ENCODE assay signal across 23 mouse cellular contexts in genomic region chr2:65119076-65119475, GRCm38 (mm10).
DNase-seq lines count a peak whose midpoint lies in the region; ATAC-seq and TF ChIP-seq lines count a peak whose summit lies in the region.
"Had no signal": no experiment of that assay in that cellular context is flagged by ENCODE, and none has a peak within 500 bp of the region (broad histone marks: within the 10 kb centered on the region; RNA-seq: fewer than 3 reads in every experiment).

No protein-coding gene starts in this region.

- DNase-seq in lung, postnatal 0 days (ENCODE audit: low spot score), result no peak
- no peak for DNase-seq in lung, postnatal 25 days (ENCODE audit: low spot score)
- peak; percentile 97 for DNase-seq in fat pad, adult 2 months (ENCODE audit: extremely low read depth, low read depth, low spot score)
- no peak for DNase-seq in right cerebral cortex, postnatal 14 days
- DNase-seq in left cerebral cortex, postnatal 14 days (ENCODE audit: low spot score in 2 of 2), result no peak
- DNase-seq: adrenal gland, adult 8-10 months; cerebellum, adult 11 months; cerebellum, postnatal 25 days; gastrocnemius, postnatal 10 days; kidney, postnatal 10 days; lung, postnatal 14 days; right cerebral cortex, postnatal 25 days; thymus, postnatal 14 days had no signal

- 76% methylated on average over 2 of the region's 2 CpGs for WGBS in intestine, embryonic 15.5 days
- WGBS in intestine, postnatal 0 days, result 55% methylated on average over 2 of the region's 2 CpGs
- WGBS in lung, postnatal 0 days, result 69% methylated on average over 2 of the region's 2 CpGs

- no peak overlapping the region for H3K27ac ChIP-seq in intestine, embryonic 15.5 days
- no peak overlapping the region for H3K27ac ChIP-seq in intestine, postnatal 0 days (ENCODE audit: low read depth, low read length)
- peak overlapping the region; percentile 6; the same call in 1 of the 2 replicates for H3K27ac ChIP-seq in lung, postnatal 0 days (ENCODE audit: low read length)
- H3K27ac ChIP-seq: embryonic facial prominence, embryonic 12.5 days; heart, embryonic 13.5 days; hindbrain, embryonic 13.5 days; left cerebral cortex, adult 2 months; midbrain, embryonic 10.5 days; neural tube, embryonic 13.5 days had no signal

- no peak overlapping the region for H3K4me2 ChIP-seq in intestine, embryonic 15.5 days (replicated peaks)
- H3K4me2 ChIP-seq in intestine, postnatal 0 days (replicated peaks; ENCODE audit: low read depth), result no peak overlapping the region
- H3K4me2 ChIP-seq in lung, postnatal 0 days (replicated peaks; ENCODE audit: low read depth, low read length), result no peak overlapping the region
- H3K4me2 ChIP-seq: embryonic facial prominence, embryonic 12.5 days; heart, embryonic 13.5 days; hindbrain, embryonic 13.5 days; neural tube, embryonic 13.5 days had no signal

- no peaks in the 10 kb centered on the region for H3K27me3 ChIP-seq in intestine, embryonic 15.5 days (replicated peaks)
- H3K27me3 ChIP-seq in intestine, postnatal 0 days (replicated peaks; ENCODE audit: control insufficient read depth, insufficient read depth, low read length), result no peaks in the 10 kb centered on the region
- H3K27me3 ChIP-seq in lung, postnatal 0 days (replicated peaks; ENCODE audit: insufficient read depth, low read length), result no peaks in the 10 kb centered on the region
- H3K27me3 ChIP-seq: embryonic facial prominence, embryonic 12.5 days; heart, embryonic 13.5 days; hindbrain, embryonic 13.5 days; neural tube, embryonic 13.5 days had no signal

- H3K9ac ChIP-seq in intestine, embryonic 15.5 days, result no peak overlapping the region
- H3K9ac ChIP-seq in intestine, postnatal 0 days (ENCODE audit: low read depth, low read length), result no peak overlapping the region
- H3K9ac ChIP-seq in lung, postnatal 0 days (replicated peaks; ENCODE audit: low read depth), result no peak overlapping the region
- H3K9ac ChIP-seq: embryonic facial prominence, embryonic 12.5 days; heart, embryonic 13.5 days; hindbrain, embryonic 13.5 days; neural tube, embryonic 13.5 days had no signal

- no peaks in the 10 kb centered on the region for H3K4me1 ChIP-seq in intestine, embryonic 15.5 days (replicated peaks)
- H3K4me1 ChIP-seq in intestine, postnatal 0 days (replicated peaks; ENCODE audit: control insufficient read depth, insufficient read depth, low read length), result 0 out of 2 replicates have a peak, but pooled peaks cover 3% of the 10 kb centered on the region
- H3K4me1 ChIP-seq in lung, postnatal 0 days (ENCODE audit: insufficient read depth, low read depth, low read length), result no peaks in the 10 kb centered on the region
- H3K4me1 ChIP-seq: hindbrain, embryonic 13.5 days; midbrain, embryonic 10.5 days; neural tube, embryonic 13.5 days had no signal

- H3K36me3 ChIP-seq in intestine, embryonic 15.5 days, result 0 out of 2 replicates have a peak, but pooled peaks cover 2% of the 10 kb centered on the region
- H3K36me3 ChIP-seq in intestine, postnatal 0 days (ENCODE audit: control insufficient read depth, insufficient read depth), result peaks cover 3% of the 10 kb centered on the region; the same call in 1 of the 2 replicates
- no peaks in the 10 kb centered on the region for H3K36me3 ChIP-seq in lung, postnatal 0 days (ENCODE audit: insufficient read depth, low read length)
- H3K36me3 ChIP-seq: embryonic facial prominence, embryonic 12.5 days; G1E; heart, embryonic 13.5 days; hindbrain, embryonic 13.5 days; midbrain, embryonic 10.5 days; neural tube, embryonic 13.5 days had no signal

- intact Hi-C loops in left cerebral cortex, postnatal 14 days (cut with DNase I), result no loop called here

- ATAC-seq in intestine, embryonic 15.5 days, result 0 out of 2 replicates have a peak, but pooled peaks have one; percentile 26
- ATAC-seq in intestine, postnatal 0 days, result no peak
- peak; percentile 58 for ATAC-seq in lung, postnatal 0 days
- ATAC-seq: CD4-positive, CD25-positive, alpha-beta regulatory T cell, adult 4 months had no signal

- H3K4me3 ChIP-seq in intestine, embryonic 15.5 days (replicated peaks), result no peak overlapping the region
- H3K4me3 ChIP-seq in intestine, postnatal 0 days (ENCODE audit: low read depth, low read length), result no peak overlapping the region
- H3K4me3 ChIP-seq in lung, postnatal 0 days (ENCODE audit: low read depth, low read length), result no peak overlapping the region
- H3K4me3 ChIP-seq: embryonic facial prominence, embryonic 12.5 days; heart, embryonic 13.5 days; hindbrain, embryonic 13.5 days; left cerebral cortex, adult 2 months; midbrain, embryonic 10.5 days; neural tube, embryonic 13.5 days had no signal

- no peaks in the 10 kb centered on the region for H3K9me3 ChIP-seq in intestine, embryonic 15.5 days
- H3K9me3 ChIP-seq in intestine, postnatal 0 days (ENCODE audit: control insufficient read depth), result no peaks in the 10 kb centered on the region
- no peaks in the 10 kb centered on the region for H3K9me3 ChIP-seq in lung, postnatal 0 days (ENCODE audit: low read length)
- H3K9me3 ChIP-seq: embryonic facial prominence, embryonic 12.5 days; heart, embryonic 13.5 days; hindbrain, embryonic 13.5 days; midbrain, embryonic 10.5 days; neural tube, embryonic 13.5 days had no signal

- TF ChIP-seq CTCF in intestine, postnatal 0 days (IDR thresholded peaks at IDR 0.05; ENCODE audit: low read depth), result no peak
- TF ChIP-seq CTCF in lung, postnatal 0 days (IDR thresholded peaks at IDR 0.05), result no peak

- TF ChIP-seq EP300 in lung, postnatal 0 days (IDR thresholded peaks at IDR 0.05), result no peak
